Mouse (Mus musculus) G1E (cell line): ENCODE measurements at regions not wholly inside any gene's neighbourhood (a gene's known extent, or its start where the extent isn't known, plus 50 kb on each side); places are given as distances from the start of the nearest gene placed in this dataset.

Experiments
- CTCF ChIP-seq: IDR thresholded peaks from 2 replicates; pipeline ENCODE4 v1.5.1; 2012; ENCODE audit warnings: low read depth, low read length, inconsistent platforms, mixed read lengths
- GATA1 ChIP-seq: IDR thresholded peaks from 2 replicates; pipeline ENCODE4 v1.6.1; 2012; ENCODE audit warnings: borderline replicate concordance, low read length, inconsistent platforms, mixed read lengths
- POLR2AphosphoS5 ChIP-seq: IDR thresholded peaks from 2 replicates; pipeline ENCODE4 v1.6.1; 2012; ENCODE audit warnings: low read depth, low read length, inconsistent platforms; ENCODE audit not compliant: insufficient replicate concordance

DNA sequence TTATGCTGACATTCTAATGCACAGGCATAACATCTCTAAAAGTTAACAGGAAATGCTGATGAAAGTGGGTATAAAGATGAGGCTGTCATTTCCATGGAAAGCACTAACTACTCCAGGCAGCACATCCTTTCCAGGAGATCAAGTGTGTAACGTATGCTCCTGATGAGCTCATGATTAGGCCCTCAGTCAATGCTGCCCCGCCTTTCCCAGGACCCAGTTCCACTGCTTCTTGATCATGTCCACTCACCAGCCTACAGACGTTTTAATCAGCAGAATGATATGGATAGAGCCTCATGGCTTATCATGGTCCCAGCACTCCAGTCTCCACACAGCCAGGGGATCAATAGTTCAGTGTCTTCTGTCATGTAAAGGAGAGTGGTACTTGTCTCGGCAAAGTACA is 71.7 kb upstream of the Tcerg1l start:
- no peak for TF ChIP-seq CTCF
- no peak for TF ChIP-seq GATA1
- TF ChIP-seq POLR2AphosphoS5 = no peak
